Mouse (Mus musculus): ENCODE measurements around the gene Agxt2. TPM values are rescaled to one million over a fixed set of nuclear protein-coding genes. Genes with fewer than 3 reads are reported as not detected.

The Agxt2 gene
- total RNA-seq, 2 experiments from 2014 or later = not detected

DNA sequence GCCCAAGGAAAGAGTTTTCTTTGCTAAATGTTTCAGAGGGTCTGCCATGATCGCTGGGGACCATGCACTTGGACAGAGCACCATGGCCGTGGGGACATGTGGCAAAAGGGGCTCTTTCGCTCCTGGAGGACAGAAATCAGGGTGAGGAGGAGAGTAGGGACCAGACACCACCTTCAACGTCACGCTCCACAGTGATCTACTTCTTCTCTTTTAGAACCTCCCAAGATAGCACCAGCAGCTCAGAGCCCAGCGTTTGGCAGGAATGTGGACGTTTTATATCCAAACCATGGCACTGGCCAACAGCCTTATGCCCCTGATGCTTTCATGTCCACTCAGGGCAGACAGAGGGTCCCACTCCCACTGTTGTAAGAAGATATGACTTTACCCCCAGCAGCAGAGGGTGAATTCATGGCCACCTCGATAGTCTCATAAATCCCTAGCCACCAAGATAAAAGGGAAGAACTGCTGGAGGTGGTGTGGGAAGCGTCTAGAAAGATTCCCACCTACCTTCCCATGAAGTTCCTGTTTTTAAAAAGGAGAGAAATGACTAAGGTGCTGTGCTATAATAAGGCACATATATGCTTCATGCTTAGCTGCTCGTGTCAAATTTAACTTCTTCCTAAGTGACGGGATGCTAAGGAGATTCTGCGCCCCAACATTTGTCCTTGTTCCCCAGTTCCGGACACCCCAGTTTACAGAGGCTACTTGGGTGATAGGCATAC lies 68.4 kb downstream of the Agxt2 start:
- DNase-seq = no peak

DNA sequence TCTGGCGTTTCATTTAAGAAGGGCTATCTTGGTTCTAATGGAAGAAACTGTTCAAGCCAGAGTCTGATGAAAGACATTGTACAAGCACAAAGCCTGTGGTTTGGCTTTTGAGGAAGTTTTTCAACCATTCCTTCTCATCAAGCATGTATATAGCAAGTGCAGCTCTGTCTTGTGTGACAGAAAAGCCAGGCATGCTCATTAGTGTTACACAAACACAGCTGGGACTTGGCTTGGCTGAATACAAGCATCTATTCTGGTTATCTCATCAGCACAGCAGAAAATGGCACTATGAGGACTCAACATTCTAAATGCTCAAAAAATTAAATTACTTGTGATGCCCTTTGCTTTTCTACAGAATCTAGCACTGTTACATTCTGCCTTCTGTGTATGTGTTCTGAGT lies 78.6 kb downstream of the Agxt2 start:
- DNase-seq = no peak

DNA sequence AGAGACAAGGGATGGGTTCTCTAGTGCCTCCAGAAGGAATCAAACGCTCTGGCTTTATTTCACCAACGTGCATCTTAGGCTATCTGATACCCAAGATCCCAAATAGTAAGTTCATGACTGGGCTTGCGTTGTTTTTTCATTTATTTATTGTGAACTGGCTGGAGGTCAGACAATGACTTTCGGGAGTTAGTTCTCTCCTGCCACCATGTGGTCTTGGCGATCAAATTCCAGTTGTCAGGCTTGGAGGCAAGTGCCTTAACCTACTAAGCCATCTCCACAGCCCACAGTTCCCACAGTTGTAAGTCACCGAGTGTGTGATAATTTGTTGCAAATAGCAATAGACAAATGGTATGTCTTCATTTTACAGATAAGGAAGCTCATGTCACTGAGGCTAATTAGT lies 81.6 kb downstream of the Agxt2 start:
- no peak for DNase-seq

DNA sequence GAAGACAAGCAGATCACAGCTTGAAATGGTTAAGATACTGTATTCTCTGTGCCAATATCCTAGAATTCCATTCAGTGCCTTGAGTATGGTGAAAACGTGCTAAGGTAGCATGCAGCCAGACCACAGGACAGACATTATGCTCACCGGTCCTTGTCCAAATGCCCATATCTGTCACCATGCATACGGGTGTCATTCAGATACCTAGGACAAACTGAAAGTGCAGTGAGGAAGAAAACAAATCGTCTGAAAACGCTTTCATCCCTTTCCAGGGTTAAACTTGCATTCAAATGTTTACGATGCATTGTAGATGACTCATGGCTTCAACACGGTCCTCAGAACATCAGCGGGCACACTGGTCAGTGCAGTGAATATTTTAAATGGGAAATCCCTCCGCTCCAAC lies 83.2 kb downstream of the Agxt2 start:
- DNase-seq = no peak

DNA sequence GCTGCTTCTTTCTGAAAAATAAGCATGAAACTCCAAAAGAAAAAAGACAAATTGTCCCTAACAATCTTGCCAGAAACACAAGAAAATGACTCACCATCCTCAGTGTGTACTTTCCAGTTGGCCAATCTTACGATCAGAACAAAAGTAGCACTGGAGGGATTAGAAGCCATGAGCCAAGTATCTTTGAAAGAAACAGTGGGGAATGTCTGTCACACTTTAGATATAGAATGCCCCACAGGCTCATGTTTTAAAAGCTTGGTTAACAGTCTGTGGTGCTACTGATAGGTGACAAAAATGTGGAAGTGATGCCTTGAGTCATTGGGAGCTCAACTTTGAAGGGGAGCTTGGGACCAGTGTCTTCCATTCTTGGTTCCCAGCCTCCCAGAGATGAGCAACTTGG lies 83.9 kb downstream of the Agxt2 start:
- DNase-seq = no peak

DNA sequence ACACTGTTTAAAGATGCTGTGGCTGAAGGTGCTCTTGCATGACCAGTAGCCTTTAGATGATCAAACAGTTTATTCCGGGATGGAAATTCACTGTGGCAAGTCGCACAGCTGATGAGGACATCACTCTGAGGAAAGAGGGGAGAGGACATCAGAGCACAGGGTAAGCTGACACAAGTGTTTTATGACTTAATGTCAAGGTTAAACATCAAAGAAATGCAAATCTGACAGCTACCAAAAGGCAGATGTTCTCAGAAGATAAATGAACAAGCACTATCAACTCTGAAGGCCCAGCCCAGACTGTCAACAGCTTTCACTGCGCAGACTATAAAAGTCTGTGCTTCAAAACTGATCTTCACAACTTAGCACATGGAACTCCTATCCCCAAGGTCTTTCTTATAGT lies 88.8 kb downstream of the Agxt2 start:
- no peak for DNase-seq

Other genes starting within 250 kb of the Agxt2 start
- 1 to 10 TPM; 4.4 to 6.9 TPM for gene Prlr, start 181.3 kb upstream of the Agxt2 start, total RNA-seq (2021)
- gene Gm21973, start 33.2 kb upstream of the Agxt2 start, total RNA-seq (2021) = not detected
- 10 to 100 TPM; 25.7 to 26.4 TPM for gene Dnajc21, start 112.0 kb downstream of the Agxt2 start, total RNA-seq (2021)
- gene Brix1, start 127.4 kb downstream of the Agxt2 start, total RNA-seq (2021) = 10 to 100 TPM; 26.6 to 27.4 TPM
- gene Rad1, start 127.5 kb downstream of the Agxt2 start, total RNA-seq (2021) = 10 to 100 TPM; 12.7 to 13.5 TPM
- not detected for gene Ttc23l, start 200.1 kb downstream of the Agxt2 start, total RNA-seq (2021)

All from layer of hippocampus, postnatal 36 days (tissue).